Mouse (Mus musculus) telencephalon, adult 2 months (tissue): Measurements from ENCODE around the gene Cactin.

Experiments
- DNase-seq: peaks from one replicate; pipeline ENCODE4 v3.0.0-alpha.2; 2011; ENCODE audit warnings: low read depth, low spot score

Cactin gene

GRCm38 (mm10) chr10:81342686-81343505 lies 22.0 kb downstream of the Cactin start, which contains the start of gene Gipc3:
Gene Gipc3 (minus strand): TSS chr10:81343266.
- no peak for DNase-seq

- no peak for DNase-seq
Measured at GRCm38 (mm10) chr10:81344421-81345161, 23.7 kb downstream of the Cactin start.

- no peak for DNase-seq
Measured at GRCm38 (mm10) chr10:81345162-81345534, 24.2 kb downstream of the Cactin start.

GRCm38 (mm10) chr10:81346453-81347067 lies 25.7 kb downstream of the Cactin start:
- DNase-seq = peak; percentile 40

GRCm38 (mm10) chr10:81349146-81349545 lies 28.2 kb downstream of the Cactin start:
- no peak for DNase-seq

- DNase-seq = no peak
Measured at GRCm38 (mm10) chr10:81349961-81350350, 29.1 kb downstream of the Cactin start.

- DNase-seq = peak; percentile 99
Measured at GRCm38 (mm10) chr10:81350351-81351063, 29.6 kb downstream of the Cactin start, which contains the start of gene Hmg20b. Gene Hmg20b (minus strand): TSS chr10:81350480.

- DNase-seq = no peak
Measured at GRCm38 (mm10) chr10:81351678-81352291, 30.9 kb downstream of the Cactin start.

- no peak for DNase-seq
Measured at GRCm38 (mm10) chr10:81354738-81355477, 34.0 kb downstream of the Cactin start.

GRCm38 (mm10) chr10:81355533-81355932 lies 34.6 kb downstream of the Cactin start:
- no peak for DNase-seq

GRCm38 (mm10) chr10:81356352-81356990 lies 35.6 kb downstream of the Cactin start:
- DNase-seq = no peak

- peak; percentile 69 for DNase-seq
Measured at GRCm38 (mm10) chr10:81356991-81357844, 36.3 kb downstream of the Cactin start, which contains the start of gene Mfsd12. Gene Mfsd12 (plus strand): TSS chr10:81357491.

- no peak for DNase-seq
Measured at GRCm38 (mm10) chr10:81358209-81358608, 37.3 kb downstream of the Cactin start.

- no peak for DNase-seq
Measured at GRCm38 (mm10) chr10:81358841-81359240, 37.9 kb downstream of the Cactin start.

GRCm38 (mm10) chr10:81360721-81361120 lies 39.8 kb downstream of the Cactin start:
- no peak for DNase-seq

GRCm38 (mm10) chr10:81362336-81362949 lies 41.5 kb downstream of the Cactin start:
- DNase-seq = no peak

- no peak for DNase-seq
Measured at GRCm38 (mm10) chr10:81363436-81364346, 42.8 kb downstream of the Cactin start.
